Mouse (Mus musculus) cerebellum, adult 9-10 months (tissue): ENCODE measurements around the gene Cacna2d3.

Source experiments
- DNase-seq: peaks from one replicate; pipeline ENCODE4 v3.0.0; 2022

Cacna2d3 gene

GRCm38 (mm10) chr14:29051951-29052835 is 669.5 kb downstream of the Cacna2d3 start:
- DNase-seq: no peak

- DNase-seq: no peak
These were observed 679.3 kb downstream of the Cacna2d3 start for GRCm38 (mm10) chr14:29042355-29042754.

- no peak for DNase-seq
These were observed 680.2 kb downstream of the Cacna2d3 start for GRCm38 (mm10) chr14:29041498-29041897.

- no peak for DNase-seq
These were observed 680.9 kb downstream of the Cacna2d3 start for GRCm38 (mm10) chr14:29040606-29041364.

GRCm38 (mm10) chr14:29038246-29038645 is 683.4 kb downstream of the Cacna2d3 start:
- DNase-seq: no peak

- DNase-seq: no peak
These were observed 689.7 kb downstream of the Cacna2d3 start for GRCm38 (mm10) chr14:29031858-29032395.

- DNase-seq: no peak
These were observed 691.1 kb downstream of the Cacna2d3 start for GRCm38 (mm10) chr14:29030519-29030918.

- DNase-seq: no peak
These were observed 691.7 kb downstream of the Cacna2d3 start for GRCm38 (mm10) chr14:29029896-29030420.

- DNase-seq: no peak
These were observed 692.6 kb downstream of the Cacna2d3 start for GRCm38 (mm10) chr14:29029107-29029469.

GRCm38 (mm10) chr14:29028391-29029106 is 693.1 kb downstream of the Cacna2d3 start:
- no peak for DNase-seq

- peak; percentile 68 for DNase-seq
These were observed 694.4 kb downstream of the Cacna2d3 start for GRCm38 (mm10) chr14:29027276-29027675.

- DNase-seq: no peak
These were observed 696.3 kb downstream of the Cacna2d3 start for GRCm38 (mm10) chr14:29025335-29025734.

GRCm38 (mm10) chr14:29023246-29023645 is 698.4 kb downstream of the Cacna2d3 start:
- DNase-seq: no peak

GRCm38 (mm10) chr14:29021295-29021694 is 700.4 kb downstream of the Cacna2d3 start:
- no peak for DNase-seq

GRCm38 (mm10) chr14:29018316-29019000 is 703.2 kb downstream of the Cacna2d3 start:
- DNase-seq: no peak

- DNase-seq: no peak
These were observed 703.8 kb downstream of the Cacna2d3 start, which contains the start of gene Lrtm1 for GRCm38 (mm10) chr14:29017883-29018282. Gene Lrtm1, plus strand, starts transcription at chr14:29018208.

GRCm38 (mm10) chr14:29015896-29016295 is 705.8 kb downstream of the Cacna2d3 start:
- no peak for DNase-seq

- DNase-seq: peak; percentile 32
These were observed 707.0 kb downstream of the Cacna2d3 start for GRCm38 (mm10) chr14:29014680-29015079.

- DNase-seq: peak; percentile 39
These were observed 708.5 kb downstream of the Cacna2d3 start for GRCm38 (mm10) chr14:29013161-29013560.

- no peak for DNase-seq
These were observed 712.0 kb downstream of the Cacna2d3 start for GRCm38 (mm10) chr14:29009644-29010043.

- no peak for DNase-seq
These were observed 716.3 kb downstream of the Cacna2d3 start for GRCm38 (mm10) chr14:29005228-29005840.

- DNase-seq: no peak
These were observed 725.1 kb downstream of the Cacna2d3 start for GRCm38 (mm10) chr14:28996569-28996968.
